Mouse (Mus musculus): ENCODE results near the gene Chd8.

Chd8 gene

GRCm38 (mm10) chr14:52198141-52198540 is 59.4 kb downstream of the Chd8 start:
- no peak for DNase-seq (ENCODE audit: low spot score)

GRCm38 (mm10) chr14:52197156-52197878 is 60.3 kb downstream of the Chd8 start, which contains the start of gene Supt16:
Gene Supt16, minus strand, starts transcription at chr14:52197416.
- peak; percentile 76 for DNase-seq (ENCODE audit: low spot score)

GRCm38 (mm10) chr14:52196230-52197155 is 61.1 kb downstream of the Chd8 start:
- no peak for DNase-seq (ENCODE audit: low spot score)

- DNase-seq (ENCODE audit: low spot score), result peak; percentile 43
Observed at GRCm38 (mm10) chr14:52195691-52196090, 61.9 kb downstream of the Chd8 start.

- DNase-seq (ENCODE audit: low spot score), result peak; percentile 45
Observed at GRCm38 (mm10) chr14:52190740-52191359, 66.7 kb downstream of the Chd8 start.

GRCm38 (mm10) chr14:52189519-52189918 is 68.1 kb downstream of the Chd8 start:
- DNase-seq (ENCODE audit: low spot score), result no peak

- DNase-seq (ENCODE audit: low spot score), result no peak
Observed at GRCm38 (mm10) chr14:52188788-52189187, 68.8 kb downstream of the Chd8 start.

DNA sequence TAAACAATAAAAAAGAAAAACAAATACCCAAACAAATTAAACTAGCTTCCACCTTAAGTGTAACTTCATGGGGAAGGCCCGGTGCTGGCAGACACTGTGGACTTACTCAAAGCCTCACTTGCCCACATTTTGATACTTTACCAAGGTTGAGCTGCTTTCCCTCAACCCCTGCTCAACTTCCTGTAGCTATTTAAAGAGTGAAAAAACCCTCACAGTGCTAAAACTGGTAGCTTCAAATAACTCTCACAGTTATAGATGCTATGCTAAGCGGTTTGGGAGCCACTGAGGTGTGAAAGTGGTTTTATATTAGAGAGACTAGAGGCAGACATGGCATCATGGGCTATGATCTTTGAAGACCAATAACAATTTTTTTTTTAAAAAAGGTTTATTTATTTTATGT is 91.0 kb downstream of the Chd8 start:
- DNase-seq (ENCODE audit: low spot score), result peak; percentile 6

DNA sequence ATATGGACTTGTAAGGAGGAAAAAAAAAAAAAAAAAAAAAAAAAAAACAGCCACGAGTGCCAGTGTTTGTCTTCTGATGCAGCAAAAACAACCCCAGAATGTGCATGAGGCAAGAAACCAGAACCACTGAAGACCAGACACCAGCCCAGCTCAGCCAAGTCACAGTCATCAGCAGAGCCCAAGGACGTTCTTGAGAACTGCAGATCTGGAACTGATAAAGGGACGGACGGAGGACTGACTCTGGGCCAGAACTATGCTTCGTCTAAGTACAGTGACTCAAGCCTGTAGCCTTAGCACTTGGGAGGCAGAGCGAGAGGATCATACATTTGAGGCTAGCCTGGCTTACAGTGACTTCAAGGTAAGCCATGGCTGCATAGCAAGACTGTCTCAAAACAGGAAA is 96.7 kb downstream of the Chd8 start:
- DNase-seq (ENCODE audit: low spot score), result no peak

DNA sequence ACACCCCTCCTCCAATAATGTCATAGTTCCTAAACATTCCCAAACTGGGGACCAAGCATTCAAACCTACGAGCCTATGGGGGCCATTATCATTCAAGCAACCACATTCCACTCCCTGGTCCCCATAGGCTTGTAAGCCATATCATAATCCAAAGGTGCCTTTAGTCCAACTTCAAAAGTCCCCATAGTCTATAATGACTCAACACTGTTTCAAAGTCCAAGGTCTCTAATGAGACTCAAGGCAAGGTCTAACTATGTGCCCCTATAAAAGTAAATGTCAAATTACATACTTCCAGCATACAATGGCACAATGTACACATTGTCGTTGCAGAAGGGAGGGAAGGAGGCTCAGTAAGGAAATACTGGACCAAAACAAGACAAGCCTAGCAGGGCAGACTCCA is 102.6 kb downstream of the Chd8 start:
- no peak for DNase-seq (ENCODE audit: low spot score)

GRCm38 (mm10) chr14:52152613-52153012 is 105.0 kb downstream of the Chd8 start:
- DNase-seq (ENCODE audit: low spot score), result no peak

DNA sequence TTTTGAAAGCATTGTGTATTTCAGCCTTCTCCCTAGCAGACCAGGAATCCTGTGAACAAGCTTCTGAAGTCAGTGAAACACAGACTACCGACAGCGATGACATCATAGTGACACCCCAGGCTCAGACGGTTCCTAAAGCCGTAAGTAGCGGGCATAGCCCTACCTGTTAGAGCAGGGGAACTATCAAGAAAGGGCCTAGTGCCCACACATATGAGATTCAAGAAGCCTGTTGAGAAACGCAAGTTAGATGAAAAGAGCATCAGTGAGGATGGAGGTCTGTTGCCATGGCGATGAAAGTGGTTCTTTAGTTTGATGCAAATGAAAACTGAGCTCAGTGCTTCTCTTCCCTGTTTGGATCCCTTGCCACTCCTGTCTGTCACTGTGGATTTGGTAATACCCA is 105.4 kb downstream of the Chd8 start:
- no peak for DNase-seq (ENCODE audit: low spot score)

- no peak for DNase-seq (ENCODE audit: low spot score)
Observed at GRCm38 (mm10) chr14:52149888-52150287, 107.7 kb downstream of the Chd8 start.
